Mouse (Mus musculus): ENCODE measurements around the gene Tspan9. TPM values are rescaled to one million over a fixed set of nuclear protein-coding genes. Genes with fewer than 3 reads are reported as not detected.

The Tspan9 gene
- polyA plus RNA-seq, 1 experiment = 107 TPM

- DNase-seq = peak; percentile 60
- Histone ChIP-seq H3K27me3 (replicated peaks; ENCODE audit: control insufficient read depth, insufficient read depth, low read length) (no peaks in the 10 kb centered on the region), H3K36me3 (ENCODE audit: control insufficient read depth, insufficient read depth, low read length) (no peaks in the 10 kb centered on the region), H3K27ac (ENCODE audit: insufficient read depth, low read depth, low read length) (no peak overlapping the region), H3K4me3 (ENCODE audit: insufficient read depth, low read depth, low read length) (no peak overlapping the region), H3K4me1 (ENCODE audit: control insufficient read depth, insufficient read depth, low read length) (no peaks in the 10 kb centered on the region)
- no peak for TF ChIP-seq CTCF (conservative IDR thresholded peaks at IDR 0.05; ENCODE audit: insufficient read depth, insufficient read length, low read depth, low read length)
- TF ChIP-seq POLR2A (IDR thresholded peaks at IDR 0.05; ENCODE audit: low read depth, low read length) = no peak
- 74% methylated on average over 5 of the region's 5 CpGs for WGBS
Measured at GRCm38 (mm10) chr6:127933841-127934240, 209.6 kb downstream of the Tspan9 start.

GRCm38 (mm10) chr6:127932697-127933096 is 210.7 kb downstream of the Tspan9 start:
- peak; percentile 55 for DNase-seq
- Histone ChIP-seq H3K27ac (ENCODE audit: insufficient read depth, low read depth, low read length) (no peak overlapping the region), H3K27me3 (replicated peaks; ENCODE audit: control insufficient read depth, insufficient read depth, low read length) (no peaks in the 10 kb centered on the region), H3K4me3 (ENCODE audit: insufficient read depth, low read depth, low read length) (no peak overlapping the region), H3K36me3 (ENCODE audit: control insufficient read depth, insufficient read depth, low read length) (no peaks in the 10 kb centered on the region), H3K4me1 (ENCODE audit: control insufficient read depth, insufficient read depth, low read length) (no peaks in the 10 kb centered on the region)
- TF ChIP-seq CTCF (conservative IDR thresholded peaks at IDR 0.05; ENCODE audit: insufficient read depth, insufficient read length, low read depth, low read length) (no peak), POLR2A (IDR thresholded peaks at IDR 0.05; ENCODE audit: low read depth, low read length) (no peak)
- 23% methylated on average over 5 of the region's 5 CpGs for WGBS

- DNase-seq = no peak
- WGBS = 87% methylated on average over 5 of the region's 5 CpGs
- TF ChIP-seq POLR2A (IDR thresholded peaks at IDR 0.05; ENCODE audit: low read depth, low read length) = no peak
- Histone ChIP-seq H3K27me3 (replicated peaks; ENCODE audit: control insufficient read depth, insufficient read depth, low read length) (no peaks in the 10 kb centered on the region), H3K36me3 (ENCODE audit: control insufficient read depth, insufficient read depth, low read length) (no peaks in the 10 kb centered on the region), H3K27ac (ENCODE audit: insufficient read depth, low read depth, low read length) (no peak overlapping the region), H3K4me1 (ENCODE audit: control insufficient read depth, insufficient read depth, low read length) (no peaks in the 10 kb centered on the region), H3K4me3 (ENCODE audit: insufficient read depth, low read depth, low read length) (no peak overlapping the region)
Measured at GRCm38 (mm10) chr6:127928682-127929081, 214.7 kb downstream of the Tspan9 start.

- Histone ChIP-seq H3K36me3 (ENCODE audit: control insufficient read depth, insufficient read depth, low read length) (no peaks in the 10 kb centered on the region), H3K4me1 (ENCODE audit: control insufficient read depth, insufficient read depth, low read length) (no peaks in the 10 kb centered on the region), H3K27ac (ENCODE audit: insufficient read depth, low read depth, low read length) (no peak overlapping the region), H3K27me3 (replicated peaks; ENCODE audit: control insufficient read depth, insufficient read depth, low read length) (no peaks in the 10 kb centered on the region), H3K4me3 (ENCODE audit: insufficient read depth, low read depth, low read length) (no peak overlapping the region)
- WGBS = 50% methylated on average over 9 of the region's 9 CpGs
- no peak for DNase-seq
- TF ChIP-seq POLR2A (IDR thresholded peaks at IDR 0.05; ENCODE audit: low read depth, low read length) (no peak), CTCF (conservative IDR thresholded peaks at IDR 0.05; ENCODE audit: insufficient read depth, insufficient read length, low read depth, low read length) (no peak)
Measured at GRCm38 (mm10) chr6:127925915-127926314, 217.5 kb downstream of the Tspan9 start.

- DNase-seq = no peak
- Histone ChIP-seq H3K27me3 (replicated peaks; ENCODE audit: control insufficient read depth, insufficient read depth, low read length) (no peaks in the 10 kb centered on the region), H3K36me3 (ENCODE audit: control insufficient read depth, insufficient read depth, low read length) (no peaks in the 10 kb centered on the region), H3K4me3 (ENCODE audit: insufficient read depth, low read depth, low read length) (no peak overlapping the region), H3K4me1 (ENCODE audit: control insufficient read depth, insufficient read depth, low read length) (no peaks in the 10 kb centered on the region), H3K27ac (ENCODE audit: insufficient read depth, low read depth, low read length) (no peak overlapping the region)
- TF ChIP-seq POLR2A (IDR thresholded peaks at IDR 0.05; ENCODE audit: low read depth, low read length) (no peak), CTCF (conservative IDR thresholded peaks at IDR 0.05; ENCODE audit: insufficient read depth, insufficient read length, low read depth, low read length) (no peak)
- 76% methylated on average over 6 of the region's 6 CpGs for WGBS
Measured at GRCm38 (mm10) chr6:127924750-127925149, 218.6 kb downstream of the Tspan9 start.

- Histone ChIP-seq H3K27ac (ENCODE audit: insufficient read depth, low read depth, low read length) (no peak overlapping the region), H3K36me3 (ENCODE audit: control insufficient read depth, insufficient read depth, low read length) (no peaks in the 10 kb centered on the region), H3K4me3 (ENCODE audit: insufficient read depth, low read depth, low read length) (no peak overlapping the region), H3K4me1 (ENCODE audit: control insufficient read depth, insufficient read depth, low read length) (no peaks in the 10 kb centered on the region), H3K27me3 (replicated peaks; ENCODE audit: control insufficient read depth, insufficient read depth, low read length) (no peaks in the 10 kb centered on the region)
- WGBS = 87% methylated on average over 9 of the region's 9 CpGs
- DNase-seq = no peak
- TF ChIP-seq POLR2A (IDR thresholded peaks at IDR 0.05; ENCODE audit: low read depth, low read length) (no peak), CTCF (conservative IDR thresholded peaks at IDR 0.05; ENCODE audit: insufficient read depth, insufficient read length, low read depth, low read length) (no peak)
Measured at GRCm38 (mm10) chr6:127923296-127923695, 220.1 kb downstream of the Tspan9 start.

- 75% methylated on average over 9 of the region's 9 CpGs for WGBS
- Histone ChIP-seq H3K27ac (ENCODE audit: insufficient read depth, low read depth, low read length) (no peak overlapping the region), H3K36me3 (ENCODE audit: control insufficient read depth, insufficient read depth, low read length) (no peaks in the 10 kb centered on the region), H3K27me3 (replicated peaks; ENCODE audit: control insufficient read depth, insufficient read depth, low read length) (no peaks in the 10 kb centered on the region), H3K4me3 (ENCODE audit: insufficient read depth, low read depth, low read length) (no peak overlapping the region), H3K4me1 (ENCODE audit: control insufficient read depth, insufficient read depth, low read length) (no peaks in the 10 kb centered on the region)
- TF ChIP-seq CTCF (conservative IDR thresholded peaks at IDR 0.05; ENCODE audit: insufficient read depth, insufficient read length, low read depth, low read length) (no peak), POLR2A (IDR thresholded peaks at IDR 0.05; ENCODE audit: low read depth, low read length) (no peak)
- DNase-seq = no peak
Measured at GRCm38 (mm10) chr6:127921996-127922395, 221.4 kb downstream of the Tspan9 start.

- no peak for TF ChIP-seq POLR2A (IDR thresholded peaks at IDR 0.05; ENCODE audit: low read depth, low read length)
- TF ChIP-seq CTCF (conservative IDR thresholded peaks at IDR 0.05; ENCODE audit: insufficient read depth, insufficient read length, low read depth, low read length) = peak; percentile 81
- DNase-seq = peak; percentile 77
- no peak overlapping the region for H3K4me3 ChIP-seq (ENCODE audit: insufficient read depth, low read depth, low read length)
- H3K4me1 ChIP-seq (ENCODE audit: control insufficient read depth, insufficient read depth, low read length) = no peaks in the 10 kb centered on the region
- WGBS = 7% methylated on average over 8 of the region's 8 CpGs
- no peaks in the 10 kb centered on the region for H3K27me3 ChIP-seq (replicated peaks; ENCODE audit: control insufficient read depth, insufficient read depth, low read length)
- H3K36me3 ChIP-seq (ENCODE audit: control insufficient read depth, insufficient read depth, low read length) = no peaks in the 10 kb centered on the region
- no peak overlapping the region for H3K27ac ChIP-seq (ENCODE audit: insufficient read depth, low read depth, low read length)
Measured at GRCm38 (mm10) chr6:127920652-127921051, 222.7 kb downstream of the Tspan9 start.

Measured in kidney, adult 2 months (tissue).